Mouse (Mus musculus): Measurements from ENCODE around the gene Tmem28.

DNA sequence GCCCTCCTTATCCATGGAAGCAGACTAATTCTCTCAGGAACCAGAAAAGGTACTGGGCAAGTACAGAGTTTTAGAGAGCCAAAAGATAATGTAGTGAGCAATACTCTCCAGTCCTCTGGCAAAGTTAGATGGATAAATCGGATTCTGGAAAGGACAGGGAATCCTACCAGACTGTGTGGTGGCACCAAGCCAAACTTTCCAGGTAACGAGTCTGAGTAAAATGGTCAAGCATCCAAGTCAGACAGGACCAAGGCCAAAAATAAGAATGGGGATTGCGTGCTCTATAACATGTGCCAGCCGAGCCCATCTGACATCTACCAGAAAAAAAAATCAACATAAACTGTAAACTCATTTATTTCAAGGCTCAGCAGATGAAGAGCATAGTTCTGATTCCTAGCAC, 56.0 kb downstream of the Tmem28 start:
- TF ChIP-seq CTCF (IDR thresholded peaks at IDR 0.05; ENCODE audit: low read depth) (no peak), EP300 (IDR thresholded peaks at IDR 0.05; ENCODE audit: low read depth) (no peak)
